Mouse (Mus musculus) hindlimb bud, embryonic 11.5 days (tissue): Measurements from ENCODE around the gene Tssk1.

Experiments
- DNase-seq: peaks from one replicate; pipeline ENCODE4 v3.0.0-alpha.2; 2012; ENCODE audit warnings: low read depth, low spot score; ENCODE audit errors: extremely low spot score

The Tssk1 gene

GRCm38 (mm10) chr16:17893923-17894322 is at the start of gene Tssk1:
TSS of gene Tssk1 (plus strand) at chr16:17894223.
- no peak for DNase-seq

- DNase-seq, result no peak
Measured at GRCm38 (mm10) chr16:17848431-17848830, 45.6 kb upstream of the Tssk1 start.

GRCm38 (mm10) chr16:17848928-17849327 is 45.1 kb upstream of the Tssk1 start:
- DNase-seq, result peak; percentile 74

DNA sequence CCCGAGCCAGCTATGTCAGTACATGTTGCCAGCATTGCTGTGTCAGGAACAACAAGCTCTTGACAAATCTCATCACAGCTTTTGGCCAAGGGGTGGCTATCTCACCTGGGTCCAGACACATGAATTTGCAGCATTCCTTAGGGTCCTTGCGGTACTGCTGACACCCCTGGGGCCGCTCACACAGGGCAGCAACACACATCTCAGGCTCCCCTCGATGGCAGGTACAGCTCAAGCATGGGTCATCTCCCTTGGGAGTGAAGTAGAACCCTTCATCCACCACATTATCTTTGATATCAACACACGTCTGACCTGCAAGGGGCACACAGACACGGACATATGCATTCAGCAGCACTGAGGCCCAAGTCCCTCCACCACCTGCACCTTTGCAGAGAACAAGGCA is 44.5 kb upstream of the Tssk1 start:
- no peak for DNase-seq

GRCm38 (mm10) chr16:17851331-17851730 is 42.7 kb upstream of the Tssk1 start:
- DNase-seq, result no peak

DNA sequence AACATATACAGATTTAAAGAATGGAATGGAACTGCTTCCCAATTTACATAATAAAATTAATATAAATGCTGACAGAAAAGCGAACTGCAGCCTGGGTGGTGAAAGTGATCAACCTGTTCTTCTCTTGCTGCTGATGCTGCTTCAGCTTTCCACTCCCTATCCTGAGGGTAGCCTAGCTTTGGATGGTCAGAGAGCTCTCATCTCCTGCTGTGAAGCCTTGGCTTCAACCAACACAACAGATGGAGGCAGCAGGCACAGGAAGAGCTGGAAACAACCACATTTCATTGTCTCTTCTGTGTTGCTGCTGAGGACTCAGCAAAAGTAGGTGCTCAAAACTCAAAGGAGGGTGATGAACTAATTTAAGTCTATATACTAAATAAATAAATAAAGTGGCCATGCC is 42.2 kb upstream of the Tssk1 start:
- no peak for DNase-seq

DNA sequence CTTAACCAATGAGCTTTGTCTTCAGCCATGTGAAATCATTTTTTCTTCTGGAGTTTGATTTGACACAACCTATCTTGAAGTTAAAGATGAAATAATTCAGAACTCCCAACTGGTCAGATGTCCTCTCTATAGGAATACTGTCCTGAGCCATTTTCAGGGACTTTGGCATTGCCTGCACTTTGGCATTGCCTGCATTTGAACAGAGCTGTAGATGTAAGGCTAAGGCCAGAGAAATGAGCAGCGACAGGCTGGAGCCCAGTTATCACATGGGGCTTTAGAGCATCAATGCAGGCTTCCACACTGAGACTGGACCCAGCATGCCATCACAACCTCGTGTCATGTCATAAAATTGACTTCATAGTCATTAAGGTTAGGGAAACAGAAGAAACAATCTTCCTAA is 40.8 kb upstream of the Tssk1 start:
- no peak for DNase-seq

DNA sequence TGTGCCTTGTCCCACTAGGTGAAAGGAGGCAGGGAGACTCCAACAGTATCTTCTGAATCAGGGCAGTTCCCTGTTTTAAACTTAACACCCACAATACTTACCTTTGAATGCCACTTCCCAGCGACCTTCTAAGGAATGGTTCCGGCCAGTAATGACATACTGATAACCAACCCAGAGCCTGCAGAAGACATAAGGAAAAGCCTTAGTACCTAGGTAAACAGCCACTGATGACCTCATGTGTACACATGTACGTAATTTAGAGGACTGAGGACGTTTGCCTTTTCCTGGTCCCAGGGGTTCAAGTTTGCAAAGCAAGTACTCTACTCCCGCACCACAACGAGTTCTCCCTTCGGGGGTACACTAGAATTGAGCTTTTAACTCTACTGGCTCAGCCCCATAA is 36.9 kb upstream of the Tssk1 start:
- no peak for DNase-seq

DNA sequence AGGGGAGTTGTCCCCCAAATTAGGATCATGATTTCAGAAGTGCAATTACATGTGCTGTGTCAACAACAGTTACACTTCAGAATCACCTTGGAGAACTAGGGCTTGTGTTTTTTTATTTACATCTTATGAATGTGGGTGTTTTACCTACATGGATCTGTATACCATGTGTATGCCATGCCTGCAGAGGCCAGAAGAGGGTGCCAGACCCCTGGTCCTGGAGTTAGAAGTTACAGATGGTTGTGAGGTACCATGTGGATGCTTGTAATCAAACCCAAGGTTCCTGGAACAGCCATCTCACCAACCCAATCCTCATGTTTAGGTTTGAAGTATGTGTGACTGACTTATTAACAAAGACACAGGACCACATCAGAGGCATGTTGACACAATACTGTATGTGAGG is 35.4 kb upstream of the Tssk1 start:
- DNase-seq, result no peak

DNA sequence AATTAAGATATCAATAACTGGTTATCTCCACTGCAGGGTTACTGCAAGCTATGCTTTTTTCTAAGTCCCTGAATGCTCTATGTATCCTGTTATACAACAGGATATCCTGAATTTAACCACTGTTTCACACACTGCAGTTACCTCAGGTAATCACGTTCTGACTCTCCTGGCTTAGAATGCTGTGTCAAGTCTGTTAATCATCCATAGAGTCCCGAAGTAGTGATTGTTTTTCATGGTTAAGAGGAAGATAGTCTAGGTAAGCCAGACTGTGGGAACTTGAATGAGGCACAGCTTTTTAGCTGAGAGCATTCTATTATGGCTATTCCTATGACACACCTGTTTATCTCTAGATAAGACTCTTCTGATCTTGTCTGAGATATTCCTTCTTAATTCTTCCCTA is 28.7 kb upstream of the Tssk1 start:
- no peak for DNase-seq

- no peak for DNase-seq
Measured at GRCm38 (mm10) chr16:17865770-17866169, 28.3 kb upstream of the Tssk1 start.

GRCm38 (mm10) chr16:17871248-17871647 is 22.8 kb upstream of the Tssk1 start:
- no peak for DNase-seq

DNA sequence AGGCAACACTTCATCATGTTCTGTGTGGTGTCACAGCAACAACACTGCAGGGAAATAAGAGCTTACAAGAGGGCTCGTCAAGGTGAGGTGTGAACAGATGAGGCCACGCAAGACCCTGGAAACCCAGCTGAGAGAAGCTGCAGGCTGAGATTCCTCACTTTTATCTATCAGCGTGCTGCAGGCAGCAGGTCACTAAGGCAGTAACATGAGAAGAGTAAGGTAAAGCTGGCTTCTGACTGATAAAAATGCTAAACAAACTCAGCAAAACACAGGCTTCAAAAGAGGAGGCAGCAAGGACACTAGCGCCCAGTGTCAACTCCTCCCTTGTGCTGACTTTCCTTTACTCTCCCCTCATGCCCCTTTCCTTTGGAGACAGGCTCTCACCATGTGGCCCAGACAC is 21.0 kb upstream of the Tssk1 start:
- DNase-seq, result no peak

GRCm38 (mm10) chr16:17875174-17875573 is 18.8 kb upstream of the Tssk1 start:
- DNase-seq, result no peak

- DNase-seq, result no peak
Measured at GRCm38 (mm10) chr16:17876096-17876495, 17.9 kb upstream of the Tssk1 start.

DNA sequence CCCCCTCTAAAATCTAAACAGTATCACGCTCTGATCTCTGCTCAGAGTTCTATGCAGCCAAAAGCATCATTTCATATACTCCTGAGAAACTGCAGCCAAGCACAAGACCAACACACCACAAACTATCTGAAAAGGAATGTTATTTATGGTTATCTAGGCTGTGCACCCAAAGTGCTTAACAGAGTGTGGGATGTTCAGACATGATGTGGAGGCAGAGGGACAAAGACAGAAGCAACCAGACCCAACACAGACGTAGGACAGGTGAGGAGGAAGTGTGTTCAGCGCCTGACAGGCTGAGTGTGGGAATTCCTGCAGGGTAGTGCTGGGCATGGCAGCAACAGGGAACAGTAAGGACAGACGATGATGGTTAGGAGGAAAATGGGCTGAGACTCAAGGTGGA is 14.5 kb upstream of the Tssk1 start:
- DNase-seq, result no peak

DNA sequence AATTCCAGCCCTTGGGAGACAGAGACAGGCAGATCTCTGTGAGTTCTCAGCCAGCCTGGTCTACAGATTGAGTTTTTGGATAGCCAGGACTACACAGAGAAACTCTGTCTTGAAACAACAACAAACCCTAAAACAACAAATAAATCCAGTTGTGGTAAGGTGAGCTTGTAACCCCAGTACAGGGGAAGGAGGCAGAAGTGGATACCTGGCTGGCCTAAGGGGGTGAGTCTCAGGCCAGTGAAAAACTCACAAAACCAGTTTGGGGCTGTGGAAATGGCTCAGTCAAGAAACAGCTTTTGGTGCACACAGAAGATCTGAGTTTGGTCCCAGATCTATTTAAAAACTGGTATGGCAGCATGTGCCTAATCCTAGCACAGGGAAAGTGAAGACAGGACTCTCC is 11.8 kb upstream of the Tssk1 start:
- DNase-seq, result no peak

DNA sequence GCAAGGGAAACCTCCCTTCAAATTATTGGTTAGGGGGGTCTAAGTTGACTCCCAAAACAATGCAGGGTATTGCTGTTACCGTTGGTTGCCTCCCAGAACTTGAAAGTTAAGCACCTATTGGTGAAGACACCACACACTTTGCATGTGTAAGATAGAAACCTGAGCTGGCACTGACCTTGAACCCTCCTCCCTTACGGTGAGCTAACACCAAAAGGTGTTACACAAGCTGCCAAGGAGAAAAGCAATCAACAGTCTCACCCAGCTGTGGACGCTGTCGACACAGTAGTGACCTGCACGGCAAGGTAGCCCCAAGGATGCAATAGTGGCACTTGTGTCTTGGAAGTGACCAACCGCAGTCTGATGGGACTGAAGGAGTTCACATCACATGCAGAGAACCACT is 9.9 kb upstream of the Tssk1 start:
- no peak for DNase-seq

DNA sequence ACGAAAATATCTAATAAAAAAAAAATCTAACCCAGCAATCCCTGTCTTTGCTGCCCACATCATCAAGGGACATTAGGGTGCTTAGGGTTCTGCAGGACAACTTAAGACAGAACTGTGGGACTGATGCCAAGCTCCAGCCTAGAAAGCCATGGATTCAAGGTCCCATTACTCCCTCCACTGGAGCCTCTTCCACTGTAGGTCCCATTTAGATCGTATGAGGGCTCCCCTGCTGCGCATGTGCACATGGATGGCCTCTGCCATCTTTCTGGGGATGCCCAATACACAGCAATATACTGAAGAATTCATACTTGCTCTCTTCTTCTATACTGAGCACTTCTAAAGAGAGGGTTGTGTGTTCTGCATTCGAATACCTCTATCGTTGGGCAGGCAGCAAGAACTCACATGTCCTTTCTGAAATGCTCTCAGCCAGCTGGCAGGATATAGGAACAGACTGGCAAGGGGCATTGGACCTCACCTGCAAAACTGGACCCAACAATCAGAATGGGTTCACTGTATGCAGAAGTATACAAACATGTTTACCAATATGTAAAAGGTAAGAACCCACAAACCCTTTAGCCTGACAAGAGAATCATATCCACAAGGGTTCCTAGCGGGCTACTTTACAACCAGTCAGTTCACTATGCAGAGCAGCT is 4.2 kb upstream of the Tssk1 start:
- DNase-seq, result no peak

DNA sequence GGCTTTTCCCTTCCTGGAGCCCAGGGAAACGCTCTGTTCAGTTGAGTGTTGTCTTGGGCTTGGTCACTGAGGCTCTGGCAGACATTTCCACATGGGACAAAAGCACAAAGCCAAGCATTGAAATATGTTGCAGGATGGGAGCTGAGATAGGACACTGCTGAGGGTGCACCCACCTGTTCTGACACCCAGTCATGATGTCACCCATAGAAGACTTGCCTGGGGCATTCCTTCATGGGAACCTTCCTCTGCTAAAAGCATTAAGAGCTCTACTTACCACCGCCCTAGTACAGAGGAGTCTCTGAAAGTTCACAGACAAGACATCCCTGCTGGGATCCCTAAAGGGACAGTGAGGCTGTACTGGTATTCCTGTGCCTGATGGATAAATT is 3.7 kb upstream of the Tssk1 start:
- DNase-seq, result no peak

- DNase-seq, result no peak
Measured at GRCm38 (mm10) chr16:17890917-17891566, 3.0 kb upstream of the Tssk1 start.

- peak; percentile 87 for DNase-seq
Measured at GRCm38 (mm10) chr16:17891567-17891959, 2.5 kb upstream of the Tssk1 start, which contains the start of gene Gm20518. TSS of gene Gm20518 (minus strand) at chr16:17891671.

DNA sequence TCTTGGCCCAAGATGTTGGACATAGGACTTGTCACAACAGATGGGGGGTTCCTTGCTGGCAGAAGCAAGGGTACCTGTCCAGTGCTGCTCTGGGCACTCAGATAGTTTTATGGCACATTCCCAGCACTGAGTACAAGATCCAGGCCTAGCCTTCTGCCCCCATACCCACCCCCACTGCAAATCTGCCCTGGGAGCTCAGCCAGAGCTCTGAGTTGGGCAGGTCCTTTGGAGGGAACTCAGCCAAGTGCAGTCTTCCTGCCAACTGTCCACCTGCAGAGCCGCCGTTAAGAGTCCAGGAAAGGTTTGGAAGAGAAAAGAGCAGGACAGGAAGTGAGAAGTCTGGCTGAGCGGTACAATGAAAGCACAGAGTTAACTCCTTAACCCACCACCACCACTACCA is 1.4 kb upstream of the Tssk1 start:
- DNase-seq, result no peak
